Mouse (Mus musculus) urinary bladder, adult 18-20 months (tissue): ENCODE measurements around the gene Rnf214.
"Not testable (repeated sequence)": the region's sequence is repeated elsewhere in the genome, so short reads cannot be mapped to it uniquely, and the experiment has no call there.

Source experiments
- DNase-seq, 2 experiments: peaks; one replicate each; pipeline ENCODE4 v3.0.0; 2022; ENCODE audit warnings: low spot score in 2 of 2, mixed read lengths in 2 of 2

Gene Rnf214

GRCm38 (mm10) chr9:45850528-45851155 is 56.1 kb downstream of the Rnf214 start:
- DNase-seq = no peak

- peak in 1 of 2 experiments; percentile 36 for DNase-seq
Measured at GRCm38 (mm10) chr9:45849528-45850408, 56.9 kb downstream of the Rnf214 start.

- no peak for DNase-seq
Measured at GRCm38 (mm10) chr9:45846891-45847460, 59.7 kb downstream of the Rnf214 start.

GRCm38 (mm10) chr9:45846176-45846575 is 60.5 kb downstream of the Rnf214 start:
- not testable (repeated sequence) for DNase-seq

- DNase-seq = no peak
Measured at GRCm38 (mm10) chr9:45845541-45845940, 61.2 kb downstream of the Rnf214 start.

GRCm38 (mm10) chr9:45843780-45844179 is 62.9 kb downstream of the Rnf214 start:
- no peak for DNase-seq

GRCm38 (mm10) chr9:45843007-45843406 is 63.7 kb downstream of the Rnf214 start:
- no peak for DNase-seq

GRCm38 (mm10) chr9:45841458-45841857 is 65.3 kb downstream of the Rnf214 start:
- DNase-seq = no peak

GRCm38 (mm10) chr9:45840331-45840730 is 66.4 kb downstream of the Rnf214 start:
- DNase-seq = no peak

GRCm38 (mm10) chr9:45839982-45840300 is 66.8 kb downstream of the Rnf214 start:
- DNase-seq = no peak

GRCm38 (mm10) chr9:45839139-45839981 is 67.4 kb downstream of the Rnf214 start:
- DNase-seq = no peak

- DNase-seq = peak; percentile 63 to 72
Measured at GRCm38 (mm10) chr9:45838434-45839138, 68.1 kb downstream of the Rnf214 start, which contains the start of gene Bace1. TSS of gene Bace1 (plus strand) at chr9:45838580.

GRCm38 (mm10) chr9:45838069-45838433 is 68.7 kb downstream of the Rnf214 start:
- no peak for DNase-seq

GRCm38 (mm10) chr9:45833461-45833860 is 73.2 kb downstream of the Rnf214 start:
- DNase-seq = no peak

- no peak for DNase-seq
Measured at GRCm38 (mm10) chr9:45832898-45833297, 73.8 kb downstream of the Rnf214 start.

GRCm38 (mm10) chr9:45829107-45829506 is 77.6 kb downstream of the Rnf214 start:
- DNase-seq = no peak

GRCm38 (mm10) chr9:45828291-45828963 is 78.3 kb downstream of the Rnf214 start, which contains the start of gene Cep164:
TSS of gene Cep164 (minus strand) at chr9:45828691.
- DNase-seq = peak; percentile 80 to 86

- DNase-seq = peak in 1 of 2 experiments; percentile 61
Measured at GRCm38 (mm10) chr9:45827663-45828290, 78.9 kb downstream of the Rnf214 start.

- no peak for DNase-seq
Measured at GRCm38 (mm10) chr9:45818406-45819011, 88.2 kb downstream of the Rnf214 start.

- DNase-seq = no peak
Measured at GRCm38 (mm10) chr9:45815525-45815924, 91.2 kb downstream of the Rnf214 start.
